In the genomic region with DNA sequence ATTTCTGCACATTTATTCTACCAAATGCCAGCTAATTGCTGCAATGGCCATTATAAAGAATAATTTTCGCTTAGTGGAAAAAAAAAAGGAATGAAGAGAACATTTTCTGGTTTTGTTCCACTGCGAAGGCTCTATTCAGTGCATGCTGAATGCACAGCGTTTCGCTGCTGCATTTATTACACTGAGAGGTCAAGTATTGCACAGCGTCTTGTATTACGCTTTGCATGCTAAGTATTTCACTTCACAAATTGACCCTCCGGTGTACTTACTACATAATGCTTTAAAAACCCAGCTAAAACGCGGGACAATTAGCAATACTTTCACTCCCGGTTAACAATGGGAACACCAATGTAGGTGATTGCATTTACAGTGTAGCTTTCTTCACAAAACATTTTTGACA, we compare ENCODE assay signal across 25 mouse cellular contexts. TPM values are rescaled to one million over a fixed set of nuclear protein-coding genes. Genes with fewer than 3 reads are reported as not detected.
"Had no signal": no experiment of that assay in that cellular context is flagged by ENCODE, and none has a peak within 500 bp of the region (broad histone marks: within the 10 kb centered on the region; RNA-seq: fewer than 3 reads in every experiment).

No protein-coding gene starts in this region.

- H3K4me3 ChIP-seq: layer of hippocampus, adult 2 months; limb, embryonic 10.5 days; limb, embryonic 13.5 days; liver, embryonic 12.5 days; liver, embryonic 15.5 days; lung, embryonic 15.5 days; megakaryocyte, embryonic 14.5 days; midbrain, embryonic 12.5 days; myocyte; neural tube, embryonic 13.5 days; stomach, embryonic 15.5 days had no signal

- H3K9me3 ChIP-seq: limb, embryonic 10.5 days; limb, embryonic 13.5 days; liver, embryonic 12.5 days; liver, embryonic 15.5 days; lung, embryonic 15.5 days; midbrain, embryonic 12.5 days; neural tube, embryonic 13.5 days; stomach, embryonic 15.5 days had no signal

- H3K4me1 ChIP-seq: limb, embryonic 10.5 days; limb, embryonic 13.5 days; liver, embryonic 12.5 days; liver, embryonic 15.5 days; megakaryocyte, embryonic 14.5 days; midbrain, embryonic 12.5 days; neural tube, embryonic 13.5 days; stomach, embryonic 15.5 days had no signal

- H3K36me3 ChIP-seq: limb, embryonic 10.5 days; limb, embryonic 13.5 days; liver, embryonic 12.5 days; liver, embryonic 15.5 days; lung, embryonic 15.5 days; midbrain, embryonic 12.5 days; neural tube, embryonic 13.5 days; stomach, embryonic 15.5 days had no signal

- ATAC-seq: liver, embryonic 12.5 days had no signal

- H3K9ac ChIP-seq: limb, embryonic 13.5 days; liver, embryonic 12.5 days; liver, embryonic 15.5 days; lung, embryonic 15.5 days; midbrain, embryonic 12.5 days; neural tube, embryonic 13.5 days; stomach, embryonic 15.5 days had no signal

- H3K4me2 ChIP-seq: limb, embryonic 13.5 days; liver, embryonic 12.5 days; liver, embryonic 15.5 days; lung, embryonic 15.5 days; midbrain, embryonic 12.5 days; neural tube, embryonic 13.5 days; stomach, embryonic 15.5 days had no signal

- H3K27me3 ChIP-seq: limb, embryonic 13.5 days; liver, embryonic 12.5 days; liver, embryonic 15.5 days; lung, embryonic 15.5 days; megakaryocyte, embryonic 14.5 days; stomach, embryonic 15.5 days had no signal

- H3K27ac ChIP-seq: layer of hippocampus, adult 2 months; limb, embryonic 10.5 days; limb, embryonic 13.5 days; liver, embryonic 12.5 days; liver, embryonic 15.5 days; lung, embryonic 15.5 days; midbrain, embryonic 12.5 days; neural tube, embryonic 13.5 days; stomach, embryonic 15.5 days had no signal

- DNase-seq: kidney, adult 18-20 months; kidney, adult 9 months; kidney, postnatal 14 days; layer of hippocampus, adult 9-11 months; liver; lung, adult 18-20 months; lung, postnatal 10 days; lung, postnatal 36 days; retina, postnatal 1 day; right cerebral cortex, postnatal 25 days; spleen, adult 18-20 months; thymus, postnatal 25 days had no signal

RNA-seq across cellular contexts. Expression of a gene that starts 54.1 kb away (rescaled TPM):
- polyA plus RNA-seq: large intestine, adult 2 months; limb, embryonic 10.5 days; limb, embryonic 13.5 days; liver, embryonic 12.5 days; liver, embryonic 15.5 days; myocyte; thymus, postnatal 0 days had no signal
